7 mouse cellular contexts compared by ENCODE assay signal in genomic region chr5:33936120-33936707, GRCm38 (mm10). TPM values are rescaled to one million over a fixed set of nuclear protein-coding genes. Genes with fewer than 3 reads are reported as not detected.
DNase-seq lines count a peak whose midpoint lies in the region; ATAC-seq lines count a peak whose summit lies in the region.

TSS of gene Nelfa (minus strand) at chr5:33936413.

- under 1% methylated on average over 61 of the region's 61 CpGs for WGBS in embryonic facial prominence, embryonic 11.5 days
- WGBS in limb, embryonic 10.5 days, result under 1% methylated on average over 61 of the region's 61 CpGs
- under 1% methylated on average over 61 of the region's 61 CpGs for WGBS in midbrain, embryonic 13.5 days

- peak within 1 kb of the TSS; percentile 91 for H3K9ac ChIP-seq in embryonic facial prominence, embryonic 11.5 days (replicated peaks; ENCODE audit: low read length)
- peak within 1 kb of the TSS; percentile 93 for H3K9ac ChIP-seq in midbrain, embryonic 13.5 days (replicated peaks)

- no peaks in the 10 kb centered on the region for H3K27me3 ChIP-seq in embryonic facial prominence, embryonic 11.5 days (ENCODE audit: control insufficient read depth, insufficient read depth, low read length)
- H3K27me3 ChIP-seq in limb, embryonic 10.5 days (ENCODE audit: low read depth, poor library complexity, severe bottlenecking), result no peaks in the 10 kb centered on the region
- no peaks in the 10 kb centered on the region for H3K27me3 ChIP-seq in midbrain, embryonic 13.5 days

- no peaks in the 10 kb centered on the region for H3K4me1 ChIP-seq in embryonic facial prominence, embryonic 11.5 days (ENCODE audit: control insufficient read depth, insufficient read depth, low read length)
- H3K4me1 ChIP-seq in limb, embryonic 10.5 days, result peaks cover 19% of the 10 kb centered on the region
- H3K4me1 ChIP-seq in midbrain, embryonic 13.5 days (replicated peaks), result peaks cover 30% of the 10 kb centered on the region

- H3K36me3 ChIP-seq in embryonic facial prominence, embryonic 11.5 days (replicated peaks; ENCODE audit: control insufficient read depth, insufficient read depth, low read depth, low read length), result no peaks in the 10 kb centered on the region; the same call in 1 of the 2 replicates
- peaks cover 52% of the 10 kb centered on the region for H3K36me3 ChIP-seq in limb, embryonic 10.5 days
- H3K36me3 ChIP-seq in midbrain, embryonic 13.5 days, result peaks cover 10% of the 10 kb centered on the region; the same call in 1 of the 2 replicates

- peak; percentile 99 for DNase-seq in adrenal gland, postnatal 14 days
- DNase-seq in embryonic facial prominence, embryonic 11.5 days (ENCODE audit: low spot score), result peak; percentile 99
- peak; percentile 98 for DNase-seq in kidney, adult 11 months
- peak; percentile 97 for DNase-seq in limb, embryonic 10.5 days (ENCODE audit: low spot score)
- DNase-seq in spleen, adult 12 weeks (ENCODE audit: low spot score), result peak; percentile 94

- ATAC-seq in embryonic facial prominence, embryonic 11.5 days (replicated peaks; ENCODE audit: insufficient number of reproducible peaks, low FRiP score, low TSS enrichment, low read depth), result peak; percentile 97
- peak; percentile 87 for ATAC-seq in granulocyte monocyte progenitor cell, adult 5-6 weeks (replicated peaks; ENCODE audit: poor library complexity, severe bottlenecking)
- peak; percentile 97 for ATAC-seq in midbrain, embryonic 13.5 days

- H3K4me3 ChIP-seq in embryonic facial prominence, embryonic 11.5 days (ENCODE audit: low read depth, low read length), result peak within 1 kb of the TSS; percentile 80
- H3K4me3 ChIP-seq in limb, embryonic 10.5 days, result peak within 1 kb of the TSS; percentile 93
- peak within 1 kb of the TSS; percentile 90 for H3K4me3 ChIP-seq in midbrain, embryonic 13.5 days (replicated peaks)

- H3K9me3 ChIP-seq in embryonic facial prominence, embryonic 11.5 days (replicated peaks; ENCODE audit: control insufficient read depth, low read length), result no peaks in the 10 kb centered on the region; the same call in 1 of the 2 replicates
- peaks cover 3% of the 10 kb centered on the region; the same call in 1 of the 2 replicates for H3K9me3 ChIP-seq in limb, embryonic 10.5 days (replicated peaks)
- 0 out of 2 replicates have a peak, but pooled peaks cover 4% of the 10 kb centered on the region for H3K9me3 ChIP-seq in midbrain, embryonic 13.5 days

- peak within 1 kb of the TSS; percentile 67 for H3K4me2 ChIP-seq in embryonic facial prominence, embryonic 11.5 days (ENCODE audit: low read depth, low read length)
- H3K4me2 ChIP-seq in midbrain, embryonic 13.5 days (replicated peaks), result peak within 1 kb of the TSS; percentile 67

- H3K27ac ChIP-seq in embryonic facial prominence, embryonic 11.5 days (replicated peaks; ENCODE audit: low read depth, low read length), result peak within 1 kb of the TSS; percentile 85
- peak within 1 kb of the TSS; percentile 97 for H3K27ac ChIP-seq in limb, embryonic 10.5 days
- peak within 1 kb of the TSS; percentile 93 for H3K27ac ChIP-seq in midbrain, embryonic 13.5 days

RNA-seq across cellular contexts. Expression of gene Nelfa, which starts in this region (rescaled TPM):
- total RNA-seq in adrenal gland, postnatal 14 days (2021), result 18.3 and 23.0 TPM in 2 replicates
- polyA plus RNA-seq in embryonic facial prominence, embryonic 11.5 days (2014; fragmentation: Nextera tagmentation; extraction: Ambion mirVana), result 57.7 and 63.7 TPM in 2 replicates
- total RNA-seq in granulocyte monocyte progenitor cell, adult 5-6 weeks (2014; fragmentation: Nextera tagmentation), result 38.0 and 44.6 TPM in 2 replicates
- total RNA-seq in granulocyte monocyte progenitor cell, adult 5-6 weeks (2017), result 33.1 and 34.4 TPM in 2 replicates
- polyA plus RNA-seq in limb, embryonic 10.5 days (2016; fragmentation: Nextera tagmentation; extraction: Ambion mirVana), result 90.5 and 93.8 TPM in 2 replicates
- polyA plus RNA-seq in midbrain, embryonic 13.5 days (2015; fragmentation: Nextera tagmentation; extraction: Ambion mirVana), result 47.7 and 49.9 TPM in 2 replicates

Comparison
In these comparisons a context has a peak if more than half of its experiments do, and no peak if none do; other contexts are left out.
1. Peak in every context shown above with its lines: DNase-seq, ATAC-seq, H3K4me3 ChIP-seq and H3K27ac ChIP-seq.